8 mouse cellular contexts compared by ENCODE assay signal in genomic region chr5:122899777-122900557, GRCm38 (mm10). TPM values are rescaled to one million over a fixed set of nuclear protein-coding genes. Genes with fewer than 3 reads are reported as not detected.
DNase-seq lines count a peak whose midpoint lies in the region; TF ChIP-seq lines count a peak whose summit lies in the region.

No protein-coding gene starts in this region.

- H3K4me1 ChIP-seq in cortical plate, adult 2 months (ENCODE audit: control insufficient read depth, insufficient read depth, low read length): no peaks in the 10 kb centered on the region
- peaks cover 84% of the 10 kb centered on the region for H3K4me1 ChIP-seq in megakaryocyte, embryonic 14.5 days

- peak overlapping the region; percentile 76; the same call in 1 of the 2 replicates for H3K27ac ChIP-seq in cortical plate, adult 2 months (ENCODE audit: insufficient read depth, low read length)

- no peak for TF ChIP-seq POLR2A in cortical plate, adult 2 months (IDR thresholded peaks at IDR 0.05; ENCODE audit: extremely low read depth, insufficient read depth, low read length)

- TF ChIP-seq CTCF in cortical plate, adult 2 months (IDR thresholded peaks at IDR 0.05; ENCODE audit: extremely low read depth, insufficient read depth, low read length): no peak

- H3K36me3 ChIP-seq in megakaryocyte, embryonic 14.5 days (replicated peaks; ENCODE audit: low read length): no peaks in the 10 kb centered on the region

- no peaks in the 10 kb centered on the region for H3K27me3 ChIP-seq in megakaryocyte, embryonic 14.5 days (replicated peaks)

- H3K4me3 ChIP-seq in cortical plate, adult 2 months (ENCODE audit: insufficient read depth, low read length): peak overlapping the region; percentile 39
- H3K4me3 ChIP-seq in megakaryocyte, embryonic 14.5 days (replicated peaks): peak overlapping the region; percentile 94

- peak; percentile 82 for DNase-seq in adipocyte (ENCODE audit: low spot score)
- DNase-seq in gastrocnemius, adult 8-10 months (ENCODE audit: low spot score in 2 of 2): peak; percentile 75 to 83
- DNase-seq in induced T-regulatory cell, adult 2 months (ENCODE audit: low read depth): peak; percentile 91
- peak; percentile 51 to 85 for DNase-seq in left cerebral cortex, adult 8-10 months (ENCODE audit: low spot score in 2 of 2)
- DNase-seq in right cerebral cortex, adult 2 months (ENCODE audit: low spot score in 2 of 2): peak; percentile 69 to 75
- DNase-seq in urinary bladder, postnatal 10 days (ENCODE audit: low spot score): peak; percentile 46

- no peaks in the 10 kb centered on the region for H3K9me3 ChIP-seq in megakaryocyte, embryonic 14.5 days

RNA-seq across cellular contexts. Expression of gene Rnf34, which starts 50.1 kb away (rescaled TPM):
- polyA plus RNA-seq in cortical plate, adult 2 months (2012; rRNA removed): 35.8 and 38.1 TPM in 2 replicates
- total RNA-seq in gastrocnemius, adult 8-10 months (2022): 10 to 100 TPM; 19.5 to 28.2 (median 20.1) TPM
- total RNA-seq in left cerebral cortex, adult 8-10 months (2022): 10 to 100 TPM; 52.6 to 75.9 (median 58.6) TPM
- polyA plus RNA-seq in megakaryocyte, embryonic 14.5 days (2012; ENCODE audit: insufficient read depth, low replicate concordance): 8.3 TPM in 1 of 2 replicates, not detected in the other

Comparison
In these comparisons a context has a peak if more than half of its experiments do, and no peak if none do; other contexts are left out.
1. Peak in every context shown above with its lines: DNase-seq, H3K4me3 ChIP-seq and H3K27ac ChIP-seq.